In genomic region chr9:64440101-64440500, GRCm38 (mm10) we compare ENCODE assay signal across 25 mouse cellular contexts.
"Had no signal": no experiment of that assay in that cellular context is flagged by ENCODE, and none has a peak within 500 bp of the region (broad histone marks: within the 10 kb centered on the region; RNA-seq: fewer than 3 reads in every experiment).

No protein-coding gene starts in this region.

- H3K4me1 ChIP-seq: heart, embryonic 13.5 days; heart, embryonic 15.5 days; hindbrain, embryonic 12.5 days; intestine, embryonic 15.5 days; limb, embryonic 10.5 days; limb, embryonic 12.5 days; liver, embryonic 13.5 days had no signal

- DNase-seq: gastrocnemius, postnatal 14 days; gastrocnemius, postnatal 36 days; heart, adult 11 months; heart, adult 2 months; heart, postnatal 4 days; kidney, adult 18-20 months; kidney, adult 8-10 months; kidney, postnatal 10 days; kidney, postnatal 25 days; kidney, postnatal 4 days; liver; liver, embryonic 13.5 days had no signal

- H3K9ac ChIP-seq: heart, embryonic 13.5 days; heart, embryonic 15.5 days; hindbrain, embryonic 12.5 days; hindbrain, embryonic 14.5 days; intestine, embryonic 15.5 days; limb, embryonic 12.5 days; liver, embryonic 13.5 days had no signal

- H3K27me3 ChIP-seq: heart, embryonic 15.5 days; hindbrain, embryonic 12.5 days; intestine, embryonic 15.5 days; limb, embryonic 12.5 days had no signal

- H3K27ac ChIP-seq: heart, adult 2 months; heart, embryonic 13.5 days; heart, embryonic 15.5 days; hindbrain, embryonic 10.5 days; hindbrain, embryonic 12.5 days; hindbrain, embryonic 14.5 days; intestine, embryonic 15.5 days; layer of hippocampus, adult 2 months; left cerebral cortex, adult 2 months; limb, embryonic 10.5 days; limb, embryonic 12.5 days; liver, embryonic 13.5 days had no signal

- ATAC-seq: hindbrain, embryonic 16.5 days; inflammation-experienced regulatory T-cells, adult 6 months; intestine, embryonic 15.5 days; intestine, postnatal 0 days had no signal

- H3K36me3 ChIP-seq: heart, embryonic 13.5 days; heart, embryonic 15.5 days; hindbrain, embryonic 10.5 days; hindbrain, embryonic 12.5 days; intestine, embryonic 15.5 days; limb, embryonic 10.5 days; limb, embryonic 12.5 days; liver, embryonic 13.5 days had no signal

- H3K4me3 ChIP-seq: heart, adult 2 months; heart, embryonic 13.5 days; heart, embryonic 15.5 days; hindbrain, embryonic 10.5 days; hindbrain, embryonic 12.5 days; intestine, embryonic 15.5 days; layer of hippocampus, adult 2 months; left cerebral cortex, adult 2 months; limb, embryonic 10.5 days; limb, embryonic 12.5 days; liver, embryonic 13.5 days had no signal

- H3K9me3 ChIP-seq: heart, embryonic 13.5 days; heart, embryonic 15.5 days; hindbrain, embryonic 10.5 days; hindbrain, embryonic 12.5 days; intestine, embryonic 15.5 days; limb, embryonic 10.5 days; limb, embryonic 12.5 days; liver, embryonic 13.5 days had no signal
